Mouse (Mus musculus): ENCODE results near the gene Icam1.

GRCm38 (mm10) chr9:21037481-21037891 lies 21.7 kb downstream of the Icam1 start:
- TF ChIP-seq CTCF (IDR thresholded peaks at IDR 0.05; ENCODE audit: insufficient read depth, low read length) (no peak), POLR2A (IDR thresholded peaks at IDR 0.05; ENCODE audit: borderline replicate concordance, extremely low read depth, low read depth, low read length) (no peak)
